Mouse (Mus musculus): ENCODE data around the gene Zfp750. TPM values are rescaled to one million over a fixed set of nuclear protein-coding genes. Genes with fewer than 3 reads are reported as not detected.

Zfp750 gene
- polyA plus RNA-seq, 1 experiment from 2014 or later: 0.57 TPM

GRCm38 (mm10) chr11:121524191-121524590, 5.1 kb upstream of the Zfp750 start:
- Histone ChIP-seq H3K9me3 (no peaks in the 10 kb centered on the region), H3K4me2 (replicated peaks) (no peak overlapping the region), H3K9ac (replicated peaks) (no peak overlapping the region), H3K4me3 (replicated peaks) (no peak overlapping the region), H3K27ac (no peak overlapping the region), H3K36me3 (no peaks in the 10 kb centered on the region), H3K4me1 (replicated peaks) (peaks cover 3% of the 10 kb centered on the region; the same call in 1 of the 2 replicates), H3K27me3 (no peaks in the 10 kb centered on the region)
- WGBS: 96% methylated on average over 7 of the region's 7 CpGs
- ATAC-seq: no peak

GRCm38 (mm10) chr11:121522156-121522762, 3.1 kb upstream of the Zfp750 start:
- H3K27me3 ChIP-seq: no peaks in the 10 kb centered on the region
- no peaks in the 10 kb centered on the region for H3K9me3 ChIP-seq
- no peak overlapping the region for H3K4me2 ChIP-seq (replicated peaks)
- H3K4me3 ChIP-seq (replicated peaks): no peak overlapping the region
- H3K9ac ChIP-seq (replicated peaks): no peak overlapping the region
- WGBS: 91% methylated on average over 4 of the region's 4 CpGs
- ATAC-seq: no peak
- H3K27ac ChIP-seq: no peak overlapping the region
- H3K4me1 ChIP-seq (replicated peaks): peaks cover 12% of the 10 kb centered on the region; the same call in 1 of the 2 replicates
- H3K36me3 ChIP-seq: no peaks in the 10 kb centered on the region

- no peak overlapping the region for H3K9ac ChIP-seq (replicated peaks)
- no peak overlapping the region for H3K27ac ChIP-seq
- no peaks in the 10 kb centered on the region for H3K9me3 ChIP-seq
- H3K4me1 ChIP-seq (replicated peaks): peaks cover 12% of the 10 kb centered on the region; the same call in 1 of the 2 replicates
- H3K4me3 ChIP-seq (replicated peaks): no peak overlapping the region
- no peaks in the 10 kb centered on the region for H3K36me3 ChIP-seq
- 77% methylated on average over 2 of the region's 2 CpGs for WGBS
- H3K4me2 ChIP-seq (replicated peaks): no peak overlapping the region
- no peak for ATAC-seq
- no peaks in the 10 kb centered on the region for H3K27me3 ChIP-seq
Observed at GRCm38 (mm10) chr11:121520761-121521160, 1.6 kb upstream of the Zfp750 start.

GRCm38 (mm10) chr11:121519703-121520102, 570 bp upstream of the Zfp750 start:
- 92% methylated on average over 7 of the region's 7 CpGs for WGBS
- H3K27ac ChIP-seq: no peak overlapping the region
- H3K9ac ChIP-seq (replicated peaks): no peak overlapping the region
- ATAC-seq: no peak
- no peaks in the 10 kb centered on the region for H3K36me3 ChIP-seq
- peaks cover 12% of the 10 kb centered on the region; the same call in 1 of the 2 replicates for H3K4me1 ChIP-seq (replicated peaks)
- no peaks in the 10 kb centered on the region for H3K27me3 ChIP-seq
- H3K4me3 ChIP-seq (replicated peaks): no peak overlapping the region
- no peak overlapping the region for H3K4me2 ChIP-seq (replicated peaks)
- no peaks in the 10 kb centered on the region for H3K9me3 ChIP-seq

- WGBS: 86% methylated on average over 17 of the region's 17 CpGs
- no peaks in the 10 kb centered on the region for H3K9me3 ChIP-seq
- ATAC-seq: no peak
- H3K27me3 ChIP-seq: no peaks in the 10 kb centered on the region
- H3K9ac ChIP-seq (replicated peaks): no peak overlapping the region
- H3K4me1 ChIP-seq (replicated peaks): peaks cover 12% of the 10 kb centered on the region; the same call in 1 of the 2 replicates
- no peak overlapping the region for H3K27ac ChIP-seq
- H3K4me2 ChIP-seq (replicated peaks): no peak overlapping the region
- no peak overlapping the region for H3K4me3 ChIP-seq (replicated peaks)
- H3K36me3 ChIP-seq: peaks cover 5% of the 10 kb centered on the region; the same call in 1 of the 2 replicates
Observed at GRCm38 (mm10) chr11:121517687-121518465, 1.3 kb downstream of the Zfp750 start.

GRCm38 (mm10) chr11:121516906-121517305, 2.2 kb downstream of the Zfp750 start:
- WGBS: 87% methylated on average over 3 of the region's 3 CpGs
- no peak overlapping the region for H3K4me3 ChIP-seq (replicated peaks)
- H3K27ac ChIP-seq: no peak overlapping the region
- no peak overlapping the region for H3K4me2 ChIP-seq (replicated peaks)
- H3K9me3 ChIP-seq: no peaks in the 10 kb centered on the region
- no peak overlapping the region for H3K9ac ChIP-seq (replicated peaks)
- no peaks in the 10 kb centered on the region for H3K27me3 ChIP-seq
- H3K4me1 ChIP-seq (replicated peaks): peaks cover 12% of the 10 kb centered on the region; the same call in 1 of the 2 replicates
- no peak for ATAC-seq
- peaks cover 5% of the 10 kb centered on the region; the same call in 1 of the 2 replicates for H3K36me3 ChIP-seq

- no peak for ATAC-seq
Observed at GRCm38 (mm10) chr11:121515996-121516395, 3.1 kb downstream of the Zfp750 start.

GRCm38 (mm10) chr11:121512896-121513572, 6.1 kb downstream of the Zfp750 start:
- Histone ChIP-seq H3K9me3 (no peaks in the 10 kb centered on the region), H3K9ac (replicated peaks) (no peak overlapping the region), H3K27me3 (no peaks in the 10 kb centered on the region), H3K36me3 (peaks cover 8% of the 10 kb centered on the region; the same call in 1 of the 2 replicates), H3K4me1 (replicated peaks) (peaks cover 3% of the 10 kb centered on the region; the same call in 1 of the 2 replicates), H3K27ac (no peak overlapping the region), H3K4me3 (replicated peaks) (no peak overlapping the region), H3K4me2 (replicated peaks) (no peak overlapping the region)
- 92% methylated on average over 8 of the region's 8 CpGs for WGBS
- ATAC-seq: no peak

More at GRCm38 (mm10) chr11:121515996-121516395, 3.1 kb downstream of the Zfp750 start:
- H3K4me3 ChIP-seq (replicated peaks): no peak overlapping the region
- no peak overlapping the region for H3K9ac ChIP-seq (replicated peaks)
- no peaks in the 10 kb centered on the region for H3K9me3 ChIP-seq
- H3K4me2 ChIP-seq (replicated peaks): no peak overlapping the region
- no peak overlapping the region for H3K27ac ChIP-seq
- H3K27me3 ChIP-seq: no peaks in the 10 kb centered on the region
- 92% methylated on average over 9 of the region's 9 CpGs for WGBS
- peaks cover 12% of the 10 kb centered on the region; the same call in 1 of the 2 replicates for H3K4me1 ChIP-seq (replicated peaks)
- H3K36me3 ChIP-seq: peaks cover 8% of the 10 kb centered on the region; the same call in 1 of the 2 replicates

- H3K4me3 ChIP-seq (replicated peaks): no peak overlapping the region
- H3K27me3 ChIP-seq: no peaks in the 10 kb centered on the region
- no peak overlapping the region for H3K9ac ChIP-seq (replicated peaks)
- no peaks in the 10 kb centered on the region for H3K4me1 ChIP-seq (replicated peaks)
- WGBS: 84% methylated on average over 9 of the region's 9 CpGs
- H3K9me3 ChIP-seq: no peaks in the 10 kb centered on the region
- peaks cover 19% of the 10 kb centered on the region; the same call in 1 of the 2 replicates for H3K36me3 ChIP-seq
- H3K4me2 ChIP-seq (replicated peaks): no peak overlapping the region
- no peak overlapping the region for H3K27ac ChIP-seq
- no peak for ATAC-seq
Observed at GRCm38 (mm10) chr11:121510512-121511246, 8.5 kb downstream of the Zfp750 start.

- Histone ChIP-seq H3K9me3 (no peaks in the 10 kb centered on the region), H3K4me1 (replicated peaks) (no peaks in the 10 kb centered on the region), H3K4me3 (replicated peaks) (no peak overlapping the region), H3K4me2 (replicated peaks) (no peak overlapping the region), H3K27ac (no peak overlapping the region), H3K27me3 (no peaks in the 10 kb centered on the region), H3K36me3 (peaks cover 37% of the 10 kb centered on the region), H3K9ac (replicated peaks) (no peak overlapping the region)
- 94% methylated on average over 4 of the region's 4 CpGs for WGBS
- ATAC-seq: no peak
Observed at GRCm38 (mm10) chr11:121508478-121508877, 10.7 kb downstream of the Zfp750 start.

GRCm38 (mm10) chr11:121502000-121502860, 16.9 kb downstream of the Zfp750 start:
- Histone ChIP-seq H3K4me2 (replicated peaks) (no peak overlapping the region), H3K4me1 (replicated peaks) (no peaks in the 10 kb centered on the region), H3K9ac (replicated peaks) (no peak overlapping the region), H3K4me3 (replicated peaks) (no peak overlapping the region), H3K9me3 (no peaks in the 10 kb centered on the region), H3K36me3 (peaks cover 81% of the 10 kb centered on the region), H3K27me3 (no peaks in the 10 kb centered on the region), H3K27ac (no peak overlapping the region)
- WGBS: 91% methylated on average over 4 of the region's 4 CpGs
- no peak for ATAC-seq

All from midbrain, embryonic 13.5 days (tissue).